Mouse (Mus musculus) ES-E14 (cell line): ENCODE measurements at regions not wholly inside any gene's neighbourhood (a gene's known extent, or its start where the extent isn't known, plus 50 kb on each side); places are given as distances from the start of the nearest gene placed in this dataset.

ENCODE experiments used
- DNase-seq: peaks from one replicate; pipeline ENCODE4 v3.0.0-alpha.2; 2013; ENCODE audit warnings: low read depth, low spot score
- H3K27ac ChIP-seq: 2 replicates; pipeline ENCODE4 v1.5.1; 2012; ENCODE audit warnings: low read depth, mild to moderate bottlenecking, low read length, moderate library complexity, mixed read lengths; ENCODE audit not compliant: poor library complexity, insufficient read depth, severe bottlenecking
- H3K36me3 ChIP-seq: 2 replicates; pipeline ENCODE4 v1.6.1; 2012; ENCODE audit warnings: mild to moderate bottlenecking, low read length, moderate library complexity, mixed read lengths; ENCODE audit not compliant: control insufficient read depth, poor library complexity, insufficient read depth, severe bottlenecking
- H3K4me1 ChIP-seq, 2 experiments: fragments of 150-350 bp in 1 of 2; sonication (generic) in 1 of 2; 2 replicates each; pipeline ENCODE4 v1.6.1; 2012; ENCODE audit warnings: low read length in 2 of 2, mild to moderate bottlenecking in 1 of 2, mixed read lengths in 1 of 2; ENCODE audit not compliant: control insufficient read depth in 2 of 2, insufficient read depth in 2 of 2, poor library complexity in 1 of 2
- H3K4me3 ChIP-seq, 2 experiments: fragments of 150-350 bp in 1 of 2; sonication (generic) in 1 of 2; 2 replicates each; pipeline ENCODE4 v1.5.1; 2012; ENCODE audit warnings: low read length in 2 of 2, low read depth in 1 of 2, mild to moderate bottlenecking in 1 of 2, mixed read lengths in 1 of 2; ENCODE audit not compliant: insufficient read depth in 1 of 2, poor library complexity in 1 of 2, severe bottlenecking in 1 of 2
- H3K9ac ChIP-seq: 2 replicates; pipeline ENCODE4 v1.6.1; 2012; ENCODE audit warnings: low read depth, mild to moderate bottlenecking, low read length, mixed read lengths; ENCODE audit not compliant: poor library complexity, insufficient read depth, severe bottlenecking
- H3K9me3 ChIP-seq: fragments of 150-350 bp; sonication (generic); 2 replicates; pipeline ENCODE4 v1.6.1; 2012; ENCODE audit warnings: low read depth, mild to moderate bottlenecking, low read length; ENCODE audit not compliant: control insufficient read depth, insufficient read depth
- CHD2 ChIP-seq: IDR thresholded peaks from 2 replicates; pipeline ENCODE4 v1.6.1; 2014; ENCODE audit warnings: mild to moderate bottlenecking, low read depth, low read length, inconsistent platforms
- HCFC1 ChIP-seq: IDR thresholded peaks from 2 replicates; pipeline ENCODE4 v1.6.1; 2012; ENCODE audit warnings: low read length, inconsistent platforms, borderline replicate concordance; ENCODE audit not compliant: insufficient read depth
- MAFK ChIP-seq: IDR thresholded peaks from 2 replicates; pipeline ENCODE4 v1.6.1; 2014; ENCODE audit warnings: mild to moderate bottlenecking, low read depth, low read length, inconsistent platforms; ENCODE audit not compliant: insufficient read depth
- ZC3H11A ChIP-seq: IDR thresholded peaks from 2 replicates; pipeline ENCODE4 v1.6.1; 2012; ENCODE audit warnings: low read depth, mild to moderate bottlenecking, inconsistent platforms, low read length, borderline replicate concordance
- ZNF384 ChIP-seq: IDR thresholded peaks from 2 replicates; pipeline ENCODE4 v1.6.1; 2012; ENCODE audit warnings: low read depth, low read length, inconsistent platforms
- in situ Hi-C, 2 experiments: fragments of 600-800 bp; cut with MboI; formaldehyde crosslinking; loops; one replicate each; pipeline ENCODE4 v1.15.1; 2025; ENCODE audit warnings: low sequenced_read_pairs in 2 of 2, inconsistent platforms in 1 of 2; ENCODE audit not compliant: unreplicated experiment in 2 of 2

DNA sequence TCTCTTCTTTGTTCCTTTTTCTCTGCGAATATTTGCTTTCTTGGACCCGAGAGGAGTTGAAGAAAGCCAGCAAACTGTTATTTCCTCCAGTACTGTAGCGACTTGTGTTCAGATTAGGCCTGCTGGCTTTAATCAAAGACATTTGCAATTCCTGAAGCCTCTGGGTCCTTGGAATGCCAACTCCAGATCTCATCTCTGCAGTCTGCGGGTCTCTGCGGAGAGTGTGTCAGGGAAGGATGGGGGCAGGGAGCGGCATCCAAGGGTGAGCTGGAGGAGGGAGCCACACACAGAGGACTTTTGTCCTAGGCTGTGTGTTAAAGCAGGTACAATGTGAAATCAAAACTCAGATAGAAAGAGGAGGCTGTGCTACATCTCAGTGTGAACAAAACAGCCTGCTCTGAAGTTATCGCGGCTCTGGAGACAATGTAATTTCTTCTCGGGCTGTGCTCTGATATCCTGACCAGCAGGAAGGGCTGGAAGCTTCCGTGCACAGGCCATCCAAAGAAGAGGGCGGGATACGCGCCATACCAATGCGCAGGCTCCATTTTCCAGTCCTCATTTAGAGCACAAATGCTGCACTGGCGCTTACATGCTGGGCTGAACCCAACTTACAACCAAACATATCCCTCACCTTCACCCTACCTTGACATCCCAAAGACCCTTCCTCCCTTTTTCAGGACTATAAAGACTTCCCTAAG, 71.1 kb upstream of the Cadm1 start:
- in situ Hi-C loops, result no loop called here
- H3K4me3 ChIP-seq, result no peak overlapping the region
- H3K27ac ChIP-seq, result no peak overlapping the region
- no peaks in the 10 kb centered on the region for H3K9me3 ChIP-seq
- H3K4me1 ChIP-seq, result no peaks in the 10 kb centered on the region
- no peaks in the 10 kb centered on the region for H3K36me3 ChIP-seq
- DNase-seq, result no peak
- no peak overlapping the region for H3K9ac ChIP-seq
- TF ChIP-seq MAFK, result no peak

- H3K4me1 ChIP-seq, result no peaks in the 10 kb centered on the region
- no peaks in the 10 kb centered on the region for H3K36me3 ChIP-seq
- no peaks in the 10 kb centered on the region for H3K9me3 ChIP-seq
- in situ Hi-C loops, result no loop called here
- H3K9ac ChIP-seq, result no peak overlapping the region
- H3K4me3 ChIP-seq, result no peak overlapping the region
- TF ChIP-seq ZC3H11A (no peak), ZNF384 (no peak), CHD2 (no peak), MAFK (no peak), HCFC1 (no peak)
- no peak for DNase-seq
- H3K27ac ChIP-seq, result no peak overlapping the region
Measured at GRCm38 (mm10) chr9:47459461-47460049, 70.4 kb upstream of the Cadm1 start.

GRCm38 (mm10) chr9:47460241-47460640, 69.7 kb upstream of the Cadm1 start:
- TF ChIP-seq MAFK, result no peak
- H3K36me3 ChIP-seq, result no peaks in the 10 kb centered on the region
- in situ Hi-C loops, result no loop called here

DNA sequence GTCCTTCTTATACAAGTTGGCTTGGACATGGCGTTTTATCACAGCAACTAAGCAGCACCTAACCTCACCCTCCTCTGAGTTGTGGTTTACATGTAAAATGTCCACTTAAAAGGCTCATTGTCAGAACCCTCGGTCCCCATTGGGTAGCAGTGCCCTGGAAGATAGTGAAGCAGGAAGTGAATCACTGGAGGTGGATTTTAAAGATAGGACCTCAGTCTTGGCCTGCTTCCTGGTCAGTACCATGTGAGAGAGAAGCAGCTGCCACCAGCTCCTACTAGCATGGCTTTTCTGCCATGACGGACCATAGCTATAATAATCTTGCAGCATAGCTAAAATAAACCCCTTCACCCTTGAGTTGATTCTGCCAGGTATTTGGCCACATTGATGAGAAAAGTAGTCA, 68.1 kb upstream of the Cadm1 start:
- Histone ChIP-seq H3K27ac (no peak overlapping the region), H3K4me3 (no peak overlapping the region), H3K4me1 (no peaks in the 10 kb centered on the region), H3K36me3 (no peaks in the 10 kb centered on the region), H3K9me3 (no peaks in the 10 kb centered on the region), H3K9ac (no peak overlapping the region)
- TF ChIP-seq HCFC1, result no peak
- no peak for TF ChIP-seq MAFK
- TF ChIP-seq CHD2, result no peak
- TF ChIP-seq ZNF384, result no peak
- TF ChIP-seq ZC3H11A, result no peak
- no peak for DNase-seq
- in situ Hi-C loops, result no loop called here

More at GRCm38 (mm10) chr9:47460241-47460640, 69.7 kb upstream of the Cadm1 start:
- H3K9me3 ChIP-seq, result no peaks in the 10 kb centered on the region
- H3K9ac ChIP-seq, result no peak overlapping the region
- no peaks in the 10 kb centered on the region for H3K4me1 ChIP-seq
- H3K27ac ChIP-seq, result no peak overlapping the region; the same call in 1 of the 2 replicates
- no peak overlapping the region for H3K4me3 ChIP-seq
- no peak for DNase-seq

DNA sequence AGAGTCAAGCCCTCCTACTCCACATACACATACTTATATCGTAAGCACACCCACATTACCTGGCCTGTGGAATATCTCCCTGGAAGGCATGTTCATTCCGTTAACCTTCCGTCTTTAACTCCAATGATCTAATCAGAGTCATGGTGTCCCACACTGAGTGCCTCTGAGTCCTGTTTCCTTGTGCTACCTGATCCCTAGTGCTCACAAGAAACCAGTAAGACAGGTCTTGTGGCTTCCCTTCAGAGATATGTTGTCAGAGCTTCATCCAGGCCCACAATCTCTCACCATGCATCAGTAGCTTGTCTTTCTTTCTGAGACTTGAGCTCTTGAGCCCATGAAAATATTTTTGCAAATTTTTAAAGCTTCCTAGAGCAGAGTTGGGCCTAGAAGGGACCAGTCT, 63.2 kb upstream of the Cadm1 start:
- Histone ChIP-seq H3K27ac (no peak overlapping the region), H3K4me1 (no peaks in the 10 kb centered on the region), H3K9ac (no peak overlapping the region), H3K4me3 (no peak overlapping the region), H3K36me3 (no peaks in the 10 kb centered on the region), H3K9me3 (no peaks in the 10 kb centered on the region)
- in situ Hi-C loops, result no loop called here
- TF ChIP-seq HCFC1, result no peak
- TF ChIP-seq MAFK, result no peak
- no peak for TF ChIP-seq CHD2
- TF ChIP-seq ZC3H11A, result no peak
- TF ChIP-seq ZNF384, result no peak
- no peak for DNase-seq
